Mouse (Mus musculus): ENCODE measurements around the gene Ttc12.

Ttc12 gene

GRCm38 (mm10) chr9:49488912-49489895 is 3.2 kb upstream of the Ttc12 start:
- peak; percentile 91 for DNase-seq (ENCODE audit: extremely low spot score, low spot score)

GRCm38 (mm10) chr9:49488258-49488657 is 2.2 kb upstream of the Ttc12 start:
- DNase-seq (ENCODE audit: extremely low spot score, low spot score): no peak

GRCm38 (mm10) chr9:49487657-49487943 is 1.6 kb upstream of the Ttc12 start:
- DNase-seq (ENCODE audit: extremely low spot score, low spot score): no peak

- no peak for DNase-seq (ENCODE audit: extremely low spot score, low spot score)
Observed at GRCm38 (mm10) chr9:49486805-49487656, 1.0 kb upstream of the Ttc12 start.

GRCm38 (mm10) chr9:49485250-49485891 is 654 bp downstream of the Ttc12 start:
- DNase-seq (ENCODE audit: extremely low spot score, low spot score): peak; percentile 49

GRCm38 (mm10) chr9:49483316-49483715 is 2.7 kb downstream of the Ttc12 start:
- peak; percentile 31 for DNase-seq (ENCODE audit: extremely low spot score, low spot score)

- no peak for DNase-seq (ENCODE audit: extremely low spot score, low spot score)
Observed at GRCm38 (mm10) chr9:49472126-49472525, 13.9 kb downstream of the Ttc12 start.

GRCm38 (mm10) chr9:49470946-49471345 is 15.1 kb downstream of the Ttc12 start:
- no peak for DNase-seq (ENCODE audit: extremely low spot score, low spot score)

- no peak for DNase-seq (ENCODE audit: extremely low spot score, low spot score)
Observed at GRCm38 (mm10) chr9:49470006-49470405, 16.0 kb downstream of the Ttc12 start.

GRCm38 (mm10) chr9:49456136-49456535 is 29.9 kb downstream of the Ttc12 start:
- DNase-seq (ENCODE audit: extremely low spot score, low spot score): no peak

- no peak for DNase-seq (ENCODE audit: extremely low spot score, low spot score)
Observed at GRCm38 (mm10) chr9:49452396-49452795, 33.6 kb downstream of the Ttc12 start.

- DNase-seq (ENCODE audit: extremely low spot score, low spot score): no peak
Observed at GRCm38 (mm10) chr9:49450491-49450890, 35.5 kb downstream of the Ttc12 start.

- DNase-seq (ENCODE audit: extremely low spot score, low spot score): no peak
Observed at GRCm38 (mm10) chr9:49442621-49443020, 43.4 kb downstream of the Ttc12 start.

GRCm38 (mm10) chr9:49427478-49427877 is 58.5 kb downstream of the Ttc12 start:
- DNase-seq (ENCODE audit: extremely low spot score, low spot score): no peak

GRCm38 (mm10) chr9:49426921-49427320 is 59.1 kb downstream of the Ttc12 start, which contains the start of gene Ankk1:
TSS of gene Ankk1 (minus strand) at chr9:49427021.
- DNase-seq (ENCODE audit: extremely low spot score, low spot score): no peak

GRCm38 (mm10) chr9:49425585-49425984 is 60.4 kb downstream of the Ttc12 start:
- DNase-seq (ENCODE audit: extremely low spot score, low spot score): no peak

- DNase-seq (ENCODE audit: extremely low spot score, low spot score): no peak
Observed at GRCm38 (mm10) chr9:49423866-49424265, 62.2 kb downstream of the Ttc12 start.

GRCm38 (mm10) chr9:49410621-49411020 is 75.4 kb downstream of the Ttc12 start:
- no peak for DNase-seq (ENCODE audit: extremely low spot score, low spot score)

GRCm38 (mm10) chr9:49407028-49407427 is 79.0 kb downstream of the Ttc12 start:
- no peak for DNase-seq (ENCODE audit: extremely low spot score, low spot score)

- DNase-seq (ENCODE audit: extremely low spot score, low spot score): no peak
Observed at GRCm38 (mm10) chr9:49403711-49404110, 82.3 kb downstream of the Ttc12 start.

GRCm38 (mm10) chr9:49396006-49396405 is 90.0 kb downstream of the Ttc12 start:
- no peak for DNase-seq (ENCODE audit: extremely low spot score, low spot score)

GRCm38 (mm10) chr9:49392242-49392641 is 93.8 kb downstream of the Ttc12 start:
- DNase-seq (ENCODE audit: extremely low spot score, low spot score): no peak
